Mouse (Mus musculus): ENCODE measurements around the gene Acrbp. TPM values are rescaled to one million over a fixed set of nuclear protein-coding genes. Genes with fewer than 3 reads are reported as not detected.

Acrbp gene
- total RNA-seq (2021), result 1 to 10 TPM; 1.9 to 2.3 TPM
- 13.6 and 16.3 TPM in 2 replicates for polyA plus RNA-seq (2012; rRNA removed)
- long read RNA-seq, partial matches to known transcripts, result 0 of 1 reads
- long read RNA-seq, other reads (novel, unspliced or antisense), result 1 of 1 reads

- no peaks in the 10 kb centered on the region for H3K79me2 ChIP-seq (replicated peaks; ENCODE audit: control insufficient read depth, insufficient read depth, low read length)
- 63% methylated on average over 20 of the region's 20 CpGs for WGBS
- no peak for DNase-seq
- 0 out of 2 replicates have a peak, but pooled peaks cover 1% of the 10 kb centered on the region for H3K4me1 ChIP-seq (ENCODE audit: control insufficient read depth, insufficient read depth, low read length)
- H3K4me3 ChIP-seq, result no peak within 1 kb of the TSS
- H3K27ac ChIP-seq, result no peak within 1 kb of the TSS
- no peak within 1 kb of the TSS for H3K9ac ChIP-seq (ENCODE audit: low read depth, low read length)
- intact Hi-C loops (cut with DNase I), result loop anchor here (5.0 kb wide), 2 partner anchors 123 to 223 kb away; no protein-coding TSS in a partner anchor
- no peaks in the 10 kb centered on the region for H3K27me3 ChIP-seq (ENCODE audit: control insufficient read depth, insufficient read depth, low read length)
- TF ChIP-seq POLR2A (IDR thresholded peaks at IDR 0.05; ENCODE audit: insufficient read depth, low read depth, low read length), result no peak
- H3K36me3 ChIP-seq (ENCODE audit: control insufficient read depth, insufficient read depth, low read length), result no peaks in the 10 kb centered on the region
These were observed at the start of gene Acrbp for GRCm38 (mm10) chr6:125049678-125050077. Acrbp (plus strand) TSS chr6:125049689.

DNA sequence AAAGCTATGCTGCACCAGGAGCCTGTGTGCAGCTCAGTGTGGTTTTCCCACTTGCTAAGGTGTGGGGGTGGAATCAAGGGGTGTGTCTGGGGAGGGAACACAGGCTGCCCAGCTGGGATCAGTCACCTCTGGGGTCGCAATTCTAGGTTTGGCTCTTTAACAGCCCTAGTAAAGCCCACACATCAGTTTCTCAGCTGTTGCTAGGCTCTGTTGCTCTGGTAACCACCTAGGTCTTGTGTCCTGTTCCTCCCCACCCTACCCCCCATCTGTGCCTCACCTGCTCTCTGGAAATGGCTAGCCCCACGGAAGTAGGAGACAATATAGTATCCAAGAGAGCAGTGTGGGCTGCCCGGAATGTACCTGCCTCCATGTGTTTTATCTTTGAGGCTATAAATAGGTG, 45.8 kb upstream of the Acrbp start:
- Histone ChIP-seq H3K27me3 (ENCODE audit: control insufficient read depth, insufficient read depth, low read length) (peaks cover 2% of the 10 kb centered on the region; the same call in 1 of the 2 replicates), H3K79me2 (replicated peaks; ENCODE audit: control insufficient read depth, insufficient read depth, low read length) (no peaks in the 10 kb centered on the region), H3K4me3 (no peak overlapping the region), H3K9ac (ENCODE audit: low read depth, low read length) (no peak overlapping the region), H3K36me3 (ENCODE audit: control insufficient read depth, insufficient read depth, low read length) (no peaks in the 10 kb centered on the region), H3K4me1 (ENCODE audit: control insufficient read depth, insufficient read depth, low read length) (peaks cover 2% of the 10 kb centered on the region), H3K27ac (no peak overlapping the region)
- intact Hi-C loops (cut with DNase I), result no loop called here
- DNase-seq, result no peak
- WGBS, result 27% methylated on average over 3 of the region's 3 CpGs
- TF ChIP-seq EP300 (IDR thresholded peaks at IDR 0.05; ENCODE audit: insufficient read depth, low read depth, low read length), result no peak
- TF ChIP-seq CTCF (IDR thresholded peaks at IDR 0.05), result no peak
- TF ChIP-seq POLR2A (IDR thresholded peaks at IDR 0.05; ENCODE audit: insufficient read depth, low read depth, low read length), result no peak

- no peak for TF ChIP-seq POLR2A (IDR thresholded peaks at IDR 0.05; ENCODE audit: insufficient read depth, low read depth, low read length)
- no peak for TF ChIP-seq EP300 (IDR thresholded peaks at IDR 0.05; ENCODE audit: insufficient read depth, low read depth, low read length)
- no peak for TF ChIP-seq CTCF (IDR thresholded peaks at IDR 0.05)
- Histone ChIP-seq H3K79me2 (replicated peaks; ENCODE audit: control insufficient read depth, insufficient read depth, low read length) (no peaks in the 10 kb centered on the region; the same call in 1 of the 2 replicates), H3K4me1 (ENCODE audit: control insufficient read depth, insufficient read depth, low read length) (peaks cover 2% of the 10 kb centered on the region), H3K4me3 (no peak overlapping the region), H3K27ac (no peak overlapping the region), H3K9ac (ENCODE audit: low read depth, low read length) (no peak overlapping the region), H3K27me3 (ENCODE audit: control insufficient read depth, insufficient read depth, low read length) (no peaks in the 10 kb centered on the region; the same call in 1 of the 2 replicates), H3K36me3 (ENCODE audit: control insufficient read depth, insufficient read depth, low read length) (no peaks in the 10 kb centered on the region)
- no peak for DNase-seq
- WGBS, result 37% methylated on average over 3 of the region's 3 CpGs
- intact Hi-C loops (cut with DNase I), result no loop called here
These were observed 44.4 kb upstream of the Acrbp start for GRCm38 (mm10) chr6:125005086-125005485.

GRCm38 (mm10) chr6:125008060-125008459, 41.4 kb upstream of the Acrbp start:
- no peak for DNase-seq
- 41% methylated on average over 13 of the region's 13 CpGs for WGBS
- no peak overlapping the region for H3K9ac ChIP-seq (ENCODE audit: low read depth, low read length)
- H3K4me3 ChIP-seq, result peak overlapping the region; percentile 90
- no peaks in the 10 kb centered on the region; the same call in none of the 2 replicates for H3K79me2 ChIP-seq (replicated peaks; ENCODE audit: control insufficient read depth, insufficient read depth, low read length)
- peak overlapping the region; percentile 92 for H3K27ac ChIP-seq
- no peaks in the 10 kb centered on the region; the same call in 1 of the 2 replicates for H3K27me3 ChIP-seq (ENCODE audit: control insufficient read depth, insufficient read depth, low read length)
- no peak for TF ChIP-seq CTCF (IDR thresholded peaks at IDR 0.05)
- no peak for TF ChIP-seq POLR2A (IDR thresholded peaks at IDR 0.05; ENCODE audit: insufficient read depth, low read depth, low read length)
- no peak for TF ChIP-seq EP300 (IDR thresholded peaks at IDR 0.05; ENCODE audit: insufficient read depth, low read depth, low read length)
- intact Hi-C loops (cut with DNase I), result loop anchor here (1.0 to 2.0 kb wide), 3 partner anchors 31 to 103 kb away; partner anchors contain the start of genes Ing4 and Mlf2
- H3K36me3 ChIP-seq (ENCODE audit: control insufficient read depth, insufficient read depth, low read length), result no peaks in the 10 kb centered on the region
- peaks cover 2% of the 10 kb centered on the region for H3K4me1 ChIP-seq (ENCODE audit: control insufficient read depth, insufficient read depth, low read length)

DNA sequence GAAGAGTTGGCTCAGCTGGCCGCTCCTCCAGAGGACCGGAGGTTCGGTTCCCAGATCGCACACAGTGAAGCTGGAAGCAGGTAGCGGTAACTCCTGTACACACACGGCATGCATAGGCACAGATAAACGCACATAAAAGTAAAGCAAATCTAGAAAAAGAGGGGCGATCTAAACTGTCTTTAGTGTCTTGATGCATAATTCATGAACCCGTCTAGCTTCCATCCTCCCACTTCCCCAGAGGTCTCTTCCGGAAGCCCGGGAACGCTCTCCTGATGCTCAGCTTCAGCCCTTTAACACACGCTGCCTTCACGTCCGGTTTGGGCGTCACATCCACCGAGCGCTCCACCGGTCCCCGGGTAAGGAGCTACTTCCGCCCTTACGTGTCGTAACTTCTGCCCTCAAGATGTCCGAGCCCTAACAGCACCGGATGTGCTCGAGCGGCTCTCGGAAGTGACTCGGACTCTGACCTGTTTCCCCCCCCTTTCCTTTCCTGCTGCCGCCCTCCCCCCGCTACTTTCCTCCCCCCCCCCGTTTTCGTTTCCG, 40.8 kb upstream of the Acrbp start:
- Histone ChIP-seq H3K79me2 (replicated peaks; ENCODE audit: control insufficient read depth, insufficient read depth, low read length) (no peaks in the 10 kb centered on the region; the same call in none of the 2 replicates), H3K4me1 (ENCODE audit: control insufficient read depth, insufficient read depth, low read length) (peaks cover 2% of the 10 kb centered on the region), H3K9ac (ENCODE audit: low read depth, low read length) (peak overlapping the region; percentile 70), H3K27me3 (ENCODE audit: control insufficient read depth, insufficient read depth, low read length) (no peaks in the 10 kb centered on the region; the same call in 1 of the 2 replicates), H3K36me3 (ENCODE audit: control insufficient read depth, insufficient read depth, low read length) (no peaks in the 10 kb centered on the region), H3K27ac (peak overlapping the region; percentile 98), H3K4me3 (peak overlapping the region; percentile 90)
- WGBS, result under 1% methylated on average over 33 of the region's 34 CpGs
- intact Hi-C loops (cut with DNase I), result loop anchor here (1.0 to 2.0 kb wide), 3 partner anchors 31 to 104 kb away; partner anchors contain the start of genes Ing4 and Mlf2
- TF ChIP-seq POLR2A (IDR thresholded peaks at IDR 0.05; ENCODE audit: insufficient read depth, low read depth, low read length), result peak; percentile 92
- no peak for TF ChIP-seq CTCF (IDR thresholded peaks at IDR 0.05)
- TF ChIP-seq EP300 (IDR thresholded peaks at IDR 0.05; ENCODE audit: insufficient read depth, low read depth, low read length), result peak; percentile 90
- DNase-seq, result peak; percentile 95 to 99

GRCm38 (mm10) chr6:125009129-125009180, 40.5 kb upstream of the Acrbp start, which contains the start of gene Zfp384:
Zfp384 (plus strand) TSS chr6:125009145.
- intact Hi-C loops (cut with DNase I), result loop anchor here (2.0 kb wide), 2 partner anchors 78 to 104 kb away; partner anchors contain the start of gene Mlf2
- Histone ChIP-seq H3K27ac (peak within 1 kb of the TSS; percentile 98), H3K79me2 (replicated peaks; ENCODE audit: control insufficient read depth, insufficient read depth, low read length) (no peaks in the 10 kb centered on the region; the same call in none of the 2 replicates), H3K36me3 (ENCODE audit: control insufficient read depth, insufficient read depth, low read length) (no peaks in the 10 kb centered on the region), H3K27me3 (ENCODE audit: control insufficient read depth, insufficient read depth, low read length) (no peaks in the 10 kb centered on the region), H3K4me3 (peak within 1 kb of the TSS; percentile 90), H3K9ac (ENCODE audit: low read depth, low read length) (peak within 1 kb of the TSS; percentile 98), H3K4me1 (ENCODE audit: control insufficient read depth, insufficient read depth, low read length) (peaks cover 2% of the 10 kb centered on the region)
- DNase-seq, result no peak
- WGBS, result 0% methylated on average over 3 of the region's 3 CpGs
- no peak for TF ChIP-seq POLR2A (IDR thresholded peaks at IDR 0.05; ENCODE audit: insufficient read depth, low read depth, low read length)
- no peak for TF ChIP-seq CTCF (IDR thresholded peaks at IDR 0.05)
- TF ChIP-seq EP300 (IDR thresholded peaks at IDR 0.05; ENCODE audit: insufficient read depth, low read depth, low read length), result no peak
